Mouse (Mus musculus) liver, postnatal 0 days (tissue): ENCODE results near the gene Spty2d1. TPM values are rescaled to one million over a fixed set of nuclear protein-coding genes. Genes with fewer than 3 reads are reported as not detected.
A peak's percentile ranks its signal among the peaks of the same experiment; 100 is the strongest.

Source experiments
- ATAC-seq: fragments of 200-750 bp; cut with Nextera tagmentation; 2 replicates; pipeline ENCODE4 v1.8.0; 2017; ENCODE audit warnings: mild to moderate bottlenecking, moderate library complexity
- DNase-seq: peaks from one replicate; pipeline ENCODE4 v3.0.0-alpha.2; 2016
- H3K27ac ChIP-seq: fragments of 300-500 bp; sonication (generic); 2 replicates; pipeline ENCODE4 v1.5.1; 2014; ENCODE audit warnings: antibody characterized with exemption, moderate library complexity, mild to moderate bottlenecking, low read depth
- H3K27me3 ChIP-seq: fragments of 300-500 bp; sonication (generic); 2 replicates; pipeline ENCODE4 v1.6.1; 2014; ENCODE audit warnings: low read length, control low read depth, mixed read lengths; ENCODE audit not compliant: insufficient read depth
- H3K36me3 ChIP-seq: fragments of 300-500 bp; sonication (generic); replicated peaks from 2 replicates; pipeline ENCODE4 v1.6.1; 2014; ENCODE audit warnings: mild to moderate bottlenecking, control low read depth, low read length, moderate library complexity, mixed read lengths; ENCODE audit not compliant: insufficient read depth
- H3K4me1 ChIP-seq: fragments of 300-500 bp; sonication (generic); 2 replicates; pipeline ENCODE4 v1.6.1; 2014; ENCODE audit warnings: antibody characterized with exemption, mild to moderate bottlenecking, control low read depth; ENCODE audit not compliant: insufficient read depth
- H3K4me2 ChIP-seq: fragments of 300-500 bp; sonication (generic); 2 replicates; pipeline ENCODE4 v1.6.1; 2014; ENCODE audit warnings: low read depth, mild to moderate bottlenecking, low read length, moderate library complexity, mixed read lengths
- H3K4me3 ChIP-seq: fragments of 300-500 bp; sonication (generic); 2 replicates; pipeline ENCODE4 v1.5.1; 2014; ENCODE audit warnings: low read depth, low read length
- H3K9ac ChIP-seq: fragments of 300-500 bp; sonication (generic); replicated peaks from 2 replicates; pipeline ENCODE4 v1.6.1; 2014; ENCODE audit warnings: mild to moderate bottlenecking, moderate library complexity
- H3K9me3 ChIP-seq: fragments of 300-500 bp; sonication (generic); 2 replicates; pipeline ENCODE4 v1.6.1; 2016; ENCODE audit warnings: mild to moderate bottlenecking, control low read depth, low read length, mixed read lengths
- CTCF ChIP-seq: sonication (generic); IDR thresholded peaks from 2 replicates; pipeline ENCODE4 v1.5.1; 2016; ENCODE audit warnings: antibody characterized with exemption, low read depth
- EP300 ChIP-seq: IDR thresholded peaks from 2 replicates; pipeline ENCODE4 v1.6.1; 2016; ENCODE audit warnings: antibody characterized with exemption, low read depth, mild to moderate bottlenecking
- WGBS: fragments of 180-500 bp; shearing (Covaris S2); extraction: QIAGEN DNeasy Blood & Tissue Kit; methylation state at CpG from one replicate; pipeline ENCODE4 v1.1.7; 2014; ENCODE audit not compliant: insufficient replicate concordance; 5-methylcytosine and 5-hydroxymethylcytosine counted together
- polyA plus RNA-seq: library from polyadenylated mRNA; unstranded; fragments of >200 nt; fragmentation: Nextera tagmentation; extraction: Ambion mirVana; gene quantifications from 2 replicates; pipeline ENCODE4 v1.2.1, GENCODE M21; 2015

Gene Spty2d1
- polyA plus RNA-seq, 1 experiment from 2014 or later = 6.4 TPM

GRCm38 (mm10) chr7:47051404-47052151, 43.4 kb upstream of the Spty2d1 start:
- Histone ChIP-seq H3K4me3 (peak overlapping the region; percentile 78), H3K36me3 (peaks cover 5% of the 10 kb centered on the region), H3K4me2 (peak overlapping the region; percentile 90), H3K27ac (peak overlapping the region; percentile 97), H3K27me3 (no peaks in the 10 kb centered on the region), H3K9me3 (no peaks in the 10 kb centered on the region), H3K9ac (no peak overlapping the region; the same call in 1 of the 2 replicates), H3K4me1 (peaks cover 40% of the 10 kb centered on the region)
- DNase-seq (peak; percentile 68), ATAC-seq (0 out of 2 replicates have a peak, but pooled peaks have one; percentile 6)
- WGBS = 2% methylated on average over 2 of the region's 2 CpGs
- TF ChIP-seq CTCF = no peak

DNA sequence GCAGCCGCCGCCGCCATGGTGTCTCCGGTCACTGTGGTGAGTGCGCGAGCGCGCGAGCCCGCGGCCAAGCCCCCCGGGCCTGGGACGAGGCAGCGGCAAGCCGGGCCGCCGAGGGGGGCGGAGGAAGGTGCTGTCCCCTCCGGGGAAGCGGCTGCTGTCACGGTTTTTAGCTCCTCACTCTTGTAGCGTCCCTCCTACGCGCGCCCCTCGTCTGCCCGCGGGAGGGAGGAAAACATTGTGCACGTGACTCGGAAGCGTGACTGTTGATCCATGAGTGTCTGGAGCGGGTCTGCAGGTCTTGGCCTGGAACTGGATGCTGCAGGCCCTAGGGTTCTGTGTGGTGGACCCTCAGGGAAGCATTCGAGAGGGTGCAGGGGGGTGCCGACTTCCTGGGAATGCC, 42.6 kb upstream of the Spty2d1 start:
- Histone ChIP-seq H3K9me3 (no peaks in the 10 kb centered on the region), H3K4me2 (peak overlapping the region; percentile 90), H3K36me3 (peaks cover 5% of the 10 kb centered on the region), H3K4me3 (peak overlapping the region; percentile 78), H3K4me1 (peaks cover 37% of the 10 kb centered on the region), H3K27me3 (no peaks in the 10 kb centered on the region), H3K9ac (peak overlapping the region; percentile 87), H3K27ac (peak overlapping the region; percentile 97)
- 2% methylated on average over 27 of the region's 34 CpGs for WGBS
- ATAC-seq (peak; percentile 54), DNase-seq (no peak)
- TF ChIP-seq CTCF = no peak
- no peak for TF ChIP-seq EP300

- peak within 1 kb of the TSS; percentile 97 for H3K27ac ChIP-seq
- 0% methylated on average over 29 of the region's 33 CpGs for WGBS
- peak; percentile 96 for ATAC-seq
- H3K36me3 ChIP-seq = peaks cover 5% of the 10 kb centered on the region
- DNase-seq = peak; percentile 93
- no peaks in the 10 kb centered on the region for H3K9me3 ChIP-seq
- H3K4me3 ChIP-seq = peak within 1 kb of the TSS; percentile 78
- no peaks in the 10 kb centered on the region for H3K27me3 ChIP-seq
- H3K9ac ChIP-seq = peak within 1 kb of the TSS; percentile 87
- TF ChIP-seq CTCF = no peak
- H3K4me2 ChIP-seq = peak within 1 kb of the TSS; percentile 90
- H3K4me1 ChIP-seq = peaks cover 34% of the 10 kb centered on the region
Observed at GRCm38 (mm10) chr7:47050366-47050765, 42.2 kb upstream of the Spty2d1 start, which contains the start of gene Tmem86a. Tmem86a (plus strand) TSS chr7:47050601.

- H3K4me1 ChIP-seq = peaks cover 23% of the 10 kb centered on the region
- TF ChIP-seq EP300 = 0 out of 2 replicates have a peak, but pooled peaks have one; percentile 21
- TF ChIP-seq CTCF = no peak
- no peak overlapping the region for H3K4me2 ChIP-seq
- 29% methylated on average over 6 of the region's 6 CpGs for WGBS
- no peaks in the 10 kb centered on the region for H3K36me3 ChIP-seq
- H3K27ac ChIP-seq = peak overlapping the region; percentile 76
- no peak overlapping the region for H3K4me3 ChIP-seq
- H3K27me3 ChIP-seq = no peaks in the 10 kb centered on the region
- ATAC-seq = peak; percentile 47
- H3K9ac ChIP-seq = no peak overlapping the region
- H3K9me3 ChIP-seq = no peaks in the 10 kb centered on the region
- peak; percentile 24 for DNase-seq
Observed at GRCm38 (mm10) chr7:47042823-47043490, 34.7 kb upstream of the Spty2d1 start.

- WGBS = 68% methylated on average over 4 of the region's 4 CpGs
- H3K9ac ChIP-seq = no peak overlapping the region
- ATAC-seq (peak; percentile 88), DNase-seq (peak; percentile 49)
- no peaks in the 10 kb centered on the region for H3K27me3 ChIP-seq
- H3K27ac ChIP-seq = peak overlapping the region; percentile 76
- no peak overlapping the region for H3K4me3 ChIP-seq
- no peak overlapping the region for H3K4me2 ChIP-seq
- H3K4me1 ChIP-seq = peaks cover 23% of the 10 kb centered on the region
- H3K36me3 ChIP-seq = no peaks in the 10 kb centered on the region
- TF ChIP-seq CTCF = no peak
- peak; percentile 50; the same call in 1 of the 2 replicates for TF ChIP-seq EP300
- no peaks in the 10 kb centered on the region for H3K9me3 ChIP-seq
Observed at GRCm38 (mm10) chr7:47042121-47042520, 33.9 kb upstream of the Spty2d1 start.

GRCm38 (mm10) chr7:47041706-47042105, 33.5 kb upstream of the Spty2d1 start:
- H3K27me3 ChIP-seq = no peaks in the 10 kb centered on the region
- no peaks in the 10 kb centered on the region for H3K36me3 ChIP-seq
- peaks cover 23% of the 10 kb centered on the region for H3K4me1 ChIP-seq
- no peak overlapping the region for H3K4me2 ChIP-seq
- H3K27ac ChIP-seq = peak overlapping the region; percentile 19; the same call in 1 of the 2 replicates
- TF ChIP-seq EP300 (no peak), CTCF (no peak)
- 68% methylated on average over 3 of the region's 3 CpGs for WGBS
- DNase-seq (no peak), ATAC-seq (no peak)
- H3K4me3 ChIP-seq = no peak overlapping the region
- H3K9me3 ChIP-seq = no peaks in the 10 kb centered on the region
- H3K9ac ChIP-seq = no peak overlapping the region
